Mouse (Mus musculus) limb, embryonic 10.5 days (tissue): ENCODE measurements around the gene Ncs1. TPM values are rescaled to one million over a fixed set of nuclear protein-coding genes. Genes with fewer than 3 reads are reported as not detected.

ENCODE experiments used
- DNase-seq: peaks from one replicate; pipeline ENCODE4 v3.0.0-alpha.2; 2017; ENCODE audit warnings: low spot score
- H3K27ac ChIP-seq: fragments of 300-500 bp; sonication (generic); 2 replicates; pipeline ENCODE4 v1.5.1; 2016; ENCODE audit warnings: mild to moderate bottlenecking
- H3K27me3 ChIP-seq: fragments of 300-500 bp; sonication (generic); 2 replicates; pipeline ENCODE4 v1.6.1; 2016; ENCODE audit warnings: low read depth, mild to moderate bottlenecking; ENCODE audit not compliant: poor library complexity, severe bottlenecking
- H3K36me3 ChIP-seq: fragments of 300-500 bp; sonication (generic); 2 replicates; pipeline ENCODE4 v1.6.1; 2016; ENCODE audit warnings: mild to moderate bottlenecking, moderate library complexity
- H3K4me1 ChIP-seq: fragments of 300-500 bp; sonication (generic); 2 replicates; pipeline ENCODE4 v1.6.1; 2016
- H3K4me3 ChIP-seq: fragments of 300-500 bp; sonication (generic); 2 replicates; pipeline ENCODE4 v1.5.1; 2016; ENCODE audit warnings: mild to moderate bottlenecking, moderate library complexity
- H3K9me3 ChIP-seq: fragments of 300-500 bp; sonication (generic); replicated peaks from 2 replicates; pipeline ENCODE4 v1.6.1; 2016; ENCODE audit warnings: mild to moderate bottlenecking
- WGBS: fragments of 180-500 bp; shearing (Covaris S2); methylation state at CpG from one replicate; pipeline ENCODE4 v1.1.7; 2016; 5-methylcytosine and 5-hydroxymethylcytosine counted together
- polyA plus RNA-seq: library from polyadenylated mRNA; unstranded; fragments of >200 nt; fragmentation: Nextera tagmentation; extraction: Ambion mirVana; gene quantifications from 2 replicates; pipeline ENCODE4 v1.2.1, GENCODE M21; 2016

The Ncs1 gene
- 57.5 and 62.0 TPM in 2 replicates for polyA plus RNA-seq

DNA sequence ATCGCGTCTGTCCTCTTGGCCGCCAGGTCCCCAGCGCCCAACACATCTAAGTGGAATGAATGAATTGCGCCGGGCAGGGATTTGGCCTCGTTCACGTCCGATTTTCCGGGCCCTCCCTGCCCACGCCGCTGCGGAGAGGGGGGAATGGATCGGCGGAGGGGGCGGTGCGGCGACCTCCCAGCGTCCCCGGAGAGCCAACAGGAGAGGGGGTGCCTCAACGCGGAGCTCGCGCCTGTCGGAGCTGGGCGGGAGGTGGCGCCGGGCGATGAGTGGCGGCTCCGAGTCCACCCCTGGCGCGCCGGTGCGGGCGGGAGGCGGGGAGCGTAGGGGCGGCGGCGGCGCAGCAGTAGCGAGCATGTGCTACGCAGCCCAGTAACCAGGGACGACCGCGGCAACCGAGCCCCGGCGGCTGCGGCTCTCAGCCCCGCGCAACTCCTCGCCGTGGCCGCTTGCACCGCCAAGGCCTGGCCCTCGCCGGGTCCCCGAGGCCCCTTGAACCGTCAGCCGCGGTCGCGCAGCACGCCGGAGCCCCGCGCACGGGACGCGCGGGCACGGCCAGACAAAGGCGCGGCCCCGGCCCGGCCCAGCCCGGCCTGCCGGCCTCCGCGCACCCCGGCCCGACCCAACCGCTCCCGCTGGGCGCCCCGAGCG, at the start of gene Ncs1:
TSS of gene Ncs1 (plus strand) at position 333 of the 651 bp plus-strand sequence.
- Histone ChIP-seq H3K27me3 (peaks cover 43% of the 10 kb centered on the region), H3K9me3 (no peaks in the 10 kb centered on the region), H3K36me3 (peaks cover 32% of the 10 kb centered on the region), H3K4me1 (peaks cover 52% of the 10 kb centered on the region), H3K4me3 (peak within 1 kb of the TSS; percentile 92), H3K27ac (peak within 1 kb of the TSS; percentile 98)
- peak; percentile 82 for DNase-seq
- under 1% methylated on average over 89 of the region's 89 CpGs for whole genome bisulfite sequencing

DNA sequence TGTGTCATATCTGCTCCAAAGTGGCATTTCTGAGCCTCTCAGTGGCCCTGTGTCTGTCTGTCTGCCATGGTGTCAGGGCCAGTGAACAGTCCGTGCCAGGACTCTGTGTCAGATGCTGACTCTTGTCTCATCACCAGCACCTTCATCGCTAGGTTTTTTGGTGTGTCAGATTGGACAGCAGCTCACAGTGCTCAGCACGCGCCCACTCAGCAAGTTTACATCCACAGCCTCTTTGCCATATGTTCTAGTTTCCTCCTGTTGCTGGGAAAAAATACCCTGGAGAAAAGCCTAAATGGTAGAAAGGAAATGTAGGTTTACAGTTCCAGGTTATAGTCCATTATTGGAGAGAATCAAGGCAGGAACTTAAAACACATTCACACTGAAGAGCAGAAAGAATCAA, 47.0 kb upstream of the Ncs1 start:
- H3K27me3 ChIP-seq, result no peaks in the 10 kb centered on the region
- 95% methylated on average over 4 of the region's 4 CpGs for WGBS
- DNase-seq, result no peak
- no peaks in the 10 kb centered on the region for H3K9me3 ChIP-seq
- peaks cover 58% of the 10 kb centered on the region for H3K36me3 ChIP-seq
- peaks cover 19% of the 10 kb centered on the region for H3K4me1 ChIP-seq
- H3K4me3 ChIP-seq, result no peak overlapping the region
- no peak overlapping the region for H3K27ac ChIP-seq

DNA sequence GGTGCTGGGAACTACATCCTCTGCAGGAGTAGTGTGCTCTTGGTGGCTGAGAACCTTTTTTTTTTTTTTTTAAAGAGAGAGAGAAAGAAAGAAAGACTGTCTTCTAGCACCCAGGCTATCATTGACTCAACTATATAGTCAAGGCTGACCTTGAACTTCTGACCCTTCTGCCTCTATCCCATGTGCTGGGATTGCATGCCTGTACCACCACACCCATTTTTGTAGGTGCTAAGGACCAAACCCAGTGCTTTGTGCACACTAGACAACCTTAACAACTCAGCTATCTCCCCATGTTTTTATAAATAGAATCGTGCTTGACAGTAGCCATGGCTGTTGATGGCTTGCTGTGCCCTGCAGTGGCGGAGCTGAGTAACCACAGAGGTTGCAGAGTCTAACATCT, 45.6 kb upstream of the Ncs1 start:
- Histone ChIP-seq H3K36me3 (peaks cover 56% of the 10 kb centered on the region), H3K4me1 (peaks cover 19% of the 10 kb centered on the region)
- 88% methylated on average over 2 of the region's 2 CpGs for WGBS

DNA sequence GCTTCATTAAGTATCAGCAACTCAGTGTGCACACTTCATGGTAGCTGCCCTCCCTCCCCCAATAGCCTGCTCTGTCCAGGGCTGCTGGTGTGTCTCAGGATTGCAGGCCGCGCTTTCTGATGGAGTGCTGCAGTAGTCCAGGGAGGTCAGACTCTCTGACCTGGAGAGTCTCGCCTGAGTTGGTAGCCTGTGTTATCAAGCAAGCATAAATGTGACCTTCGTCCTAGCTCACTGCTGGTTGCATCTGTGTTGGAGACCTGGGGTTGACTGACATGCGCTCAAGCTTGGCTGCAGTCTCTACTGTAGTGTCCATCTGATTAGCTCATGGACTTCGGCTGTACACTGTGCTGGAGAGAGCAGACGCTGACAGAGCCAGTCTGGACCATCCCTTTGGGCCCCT, 43.8 kb upstream of the Ncs1 start:
- H3K36me3 ChIP-seq, result peaks cover 41% of the 10 kb centered on the region
- H3K9me3 ChIP-seq, result no peaks in the 10 kb centered on the region
- no peaks in the 10 kb centered on the region for H3K27me3 ChIP-seq
- 67% methylated on average over 7 of the region's 7 CpGs for WGBS
- no peak overlapping the region for H3K27ac ChIP-seq
- DNase-seq, result no peak
- H3K4me3 ChIP-seq, result no peak overlapping the region
- H3K4me1 ChIP-seq, result peaks cover 36% of the 10 kb centered on the region

More for the DNA sequence above, 45.6 kb upstream of the Ncs1 start:
- H3K4me3 ChIP-seq, result no peak overlapping the region
- no peaks in the 10 kb centered on the region for H3K27me3 ChIP-seq
- no peak for DNase-seq
- no peak overlapping the region for H3K27ac ChIP-seq
- no peaks in the 10 kb centered on the region for H3K9me3 ChIP-seq

DNA sequence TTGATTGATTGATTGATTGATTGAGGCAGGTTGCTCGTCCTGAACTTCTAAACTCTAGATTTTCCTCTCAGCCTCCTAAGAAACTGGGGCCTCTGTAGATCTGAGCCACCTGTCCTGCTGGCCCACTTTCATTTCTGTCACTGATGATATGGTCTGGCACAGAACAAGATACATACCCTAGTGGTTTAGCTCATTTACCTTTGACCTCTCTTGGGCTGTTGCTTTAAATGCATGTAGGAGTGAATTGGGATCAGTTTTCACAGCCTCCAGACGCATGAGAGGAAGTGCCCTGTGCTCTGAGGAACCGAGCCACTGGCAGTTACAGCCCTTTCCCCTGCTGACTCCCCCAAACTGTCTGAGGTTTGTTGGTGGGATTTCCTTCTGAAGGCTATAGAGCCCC, 43.3 kb upstream of the Ncs1 start:
- Histone ChIP-seq H3K4me1 (peaks cover 41% of the 10 kb centered on the region), H3K36me3 (peaks cover 42% of the 10 kb centered on the region), H3K27ac (peak overlapping the region; percentile 37), H3K9me3 (no peaks in the 10 kb centered on the region), H3K4me3 (no peak overlapping the region), H3K27me3 (no peaks in the 10 kb centered on the region)
- DNase-seq, result no peak
- 17% methylated on average over 3 of the region's 3 CpGs for whole genome bisulfite sequencing

DNA sequence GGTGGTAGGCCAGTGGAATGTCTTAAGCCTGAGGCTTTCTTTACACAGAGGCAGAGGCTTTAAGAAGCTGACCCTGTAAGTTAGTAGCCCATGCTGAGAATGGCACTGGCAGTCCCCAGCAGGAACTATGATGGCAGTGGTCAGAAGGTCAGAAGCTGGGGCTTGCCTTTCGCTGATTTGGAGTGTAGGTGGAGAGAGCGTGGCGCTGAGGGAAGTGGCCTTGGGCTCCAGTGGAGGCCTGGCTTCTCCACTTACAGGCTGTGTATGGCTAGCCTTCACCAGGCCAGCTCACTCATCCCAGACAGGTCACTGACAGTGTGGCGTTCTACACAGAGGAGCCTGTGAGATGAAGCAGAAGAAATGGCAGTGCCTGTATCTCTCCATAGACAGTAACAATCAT, 42.7 kb upstream of the Ncs1 start:
- DNase-seq, result no peak
- H3K27ac ChIP-seq, result peak overlapping the region; percentile 37
- H3K9me3 ChIP-seq, result no peaks in the 10 kb centered on the region
- no peaks in the 10 kb centered on the region for H3K27me3 ChIP-seq
- H3K36me3 ChIP-seq, result peaks cover 42% of the 10 kb centered on the region
- peaks cover 42% of the 10 kb centered on the region for H3K4me1 ChIP-seq
- 86% methylated on average over 4 of the region's 4 CpGs for WGBS
- no peak overlapping the region for H3K4me3 ChIP-seq

DNA sequence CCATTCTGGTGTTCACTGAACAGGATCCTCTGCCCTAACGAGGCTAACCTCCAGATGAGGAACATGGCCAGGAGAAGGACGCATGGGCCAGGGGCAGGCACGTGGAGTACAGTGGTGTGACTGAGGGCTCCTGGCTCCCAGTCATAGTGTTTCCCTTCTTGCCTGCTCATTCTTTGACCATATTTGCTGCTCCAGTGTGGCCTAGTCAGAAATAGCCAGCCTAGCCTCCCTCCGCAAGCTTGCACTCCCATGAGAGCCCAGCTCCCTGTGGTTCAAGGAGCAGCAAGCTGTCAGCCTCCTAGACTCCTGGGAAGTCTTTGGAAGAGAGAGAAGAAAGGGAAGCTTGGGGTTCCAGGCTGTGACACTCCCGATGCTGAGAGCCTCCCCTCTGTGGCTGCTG, 40.9 kb upstream of the Ncs1 start:
- peaks cover 42% of the 10 kb centered on the region for H3K4me1 ChIP-seq
- no peak for DNase-seq
- WGBS, result 83% methylated on average over 5 of the region's 5 CpGs
- no peaks in the 10 kb centered on the region for H3K9me3 ChIP-seq
- H3K27me3 ChIP-seq, result no peaks in the 10 kb centered on the region
- peaks cover 41% of the 10 kb centered on the region for H3K36me3 ChIP-seq
- no peak overlapping the region for H3K4me3 ChIP-seq
- H3K27ac ChIP-seq, result no peak overlapping the region

DNA sequence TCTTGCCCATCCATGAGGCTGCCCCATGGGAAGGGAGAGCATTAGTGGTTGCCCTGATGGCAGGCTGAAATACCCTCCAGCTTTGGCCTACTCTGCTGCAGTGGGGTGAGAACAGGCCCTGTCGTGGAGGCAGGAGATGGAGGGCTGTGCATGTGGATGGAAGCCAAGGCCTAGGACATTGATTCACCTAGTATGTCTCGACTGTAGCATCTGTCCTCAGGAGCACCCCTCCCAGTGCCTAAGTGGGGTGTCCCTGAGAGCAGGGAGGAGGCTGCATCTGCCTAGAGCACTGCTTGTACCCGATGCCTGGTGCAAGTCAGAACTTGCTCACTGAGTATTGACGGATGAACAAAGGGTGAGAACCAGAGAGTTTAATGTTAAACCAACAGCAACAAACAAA, 39.4 kb upstream of the Ncs1 start:
- Histone ChIP-seq H3K36me3 (peaks cover 51% of the 10 kb centered on the region), H3K9me3 (no peaks in the 10 kb centered on the region)

GRCm38 (mm10) chr2:31206882-31207281, 38.7 kb upstream of the Ncs1 start:
- Histone ChIP-seq H3K36me3 (peaks cover 55% of the 10 kb centered on the region), H3K4me1 (peaks cover 36% of the 10 kb centered on the region), H3K9me3 (no peaks in the 10 kb centered on the region), H3K4me3 (no peak overlapping the region), H3K27me3 (no peaks in the 10 kb centered on the region), H3K27ac (no peak overlapping the region)
- WGBS, result 44% methylated on average over 8 of the region's 8 CpGs
- no peak for DNase-seq

More for the DNA sequence above, 39.4 kb upstream of the Ncs1 start:
- no peaks in the 10 kb centered on the region for H3K27me3 ChIP-seq
- H3K27ac ChIP-seq, result peak overlapping the region; percentile 50; the same call in 1 of the 2 replicates
- peaks cover 42% of the 10 kb centered on the region for H3K4me1 ChIP-seq
- 86% methylated on average over 4 of the region's 4 CpGs for WGBS
- no peak overlapping the region for H3K4me3 ChIP-seq
- no peak for DNase-seq

DNA sequence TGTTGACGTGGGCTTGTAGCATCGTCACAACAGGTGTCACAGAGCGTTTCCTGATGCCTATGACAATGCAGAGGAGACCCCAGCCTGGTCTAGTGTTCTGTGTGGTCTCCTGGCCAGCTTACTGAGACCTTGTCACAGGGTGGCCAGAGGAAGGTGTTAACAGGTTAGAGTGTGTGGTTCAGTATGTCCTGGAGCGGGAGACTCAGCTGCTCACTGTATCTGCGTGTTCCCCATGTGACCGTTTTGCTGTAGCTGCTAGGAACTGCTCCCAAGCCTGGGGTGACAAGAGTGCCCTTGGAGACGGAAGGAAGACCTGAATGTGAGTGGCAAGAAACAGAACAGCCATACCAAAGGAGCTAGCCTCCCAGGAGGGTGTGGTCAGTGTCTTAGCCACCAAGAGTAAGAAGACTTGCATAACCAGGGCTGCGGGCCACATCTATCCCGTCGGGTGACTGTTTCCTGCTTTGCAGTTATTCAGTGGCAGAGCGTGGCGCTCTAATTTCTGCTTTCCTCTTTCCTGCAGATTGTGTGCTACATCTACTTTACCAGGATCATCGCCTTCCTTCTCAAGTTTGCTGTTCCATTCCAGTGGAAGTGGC, 37.0 kb upstream of the Ncs1 start:
- 93% methylated on average over 13 of the region's 13 CpGs for WGBS
- Histone ChIP-seq H3K4me3 (no peak overlapping the region), H3K36me3 (peaks cover 69% of the 10 kb centered on the region), H3K27ac (no peak overlapping the region), H3K27me3 (no peaks in the 10 kb centered on the region), H3K9me3 (no peaks in the 10 kb centered on the region), H3K4me1 (peaks cover 23% of the 10 kb centered on the region)
- DNase-seq, result no peak

DNA sequence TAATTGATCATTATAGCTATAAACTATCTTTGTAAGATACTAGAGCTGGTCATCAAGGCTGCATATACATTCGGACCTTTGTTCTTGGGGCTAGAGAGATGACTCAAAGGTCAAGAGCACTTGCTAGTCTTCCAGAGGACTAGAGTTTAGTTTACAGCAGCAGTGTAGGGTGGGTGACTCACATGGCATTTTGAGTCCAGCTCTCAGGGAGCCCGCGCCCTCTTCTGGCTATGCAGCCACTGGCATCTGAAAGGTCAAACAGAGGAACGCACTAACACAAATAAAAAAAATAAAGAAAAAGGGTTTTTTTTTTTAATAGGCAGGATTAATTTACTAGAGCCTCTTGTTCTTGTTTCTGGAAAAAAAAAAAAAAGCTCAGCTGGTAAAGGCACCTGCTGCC, 36.1 kb upstream of the Ncs1 start:
- H3K27ac ChIP-seq, result no peak overlapping the region
- no peaks in the 10 kb centered on the region for H3K27me3 ChIP-seq
- no peak for DNase-seq
- 88% methylated on average over 4 of the region's 4 CpGs for WGBS
- H3K9me3 ChIP-seq, result no peaks in the 10 kb centered on the region
- H3K4me1 ChIP-seq, result peaks cover 23% of the 10 kb centered on the region
- H3K4me3 ChIP-seq, result no peak overlapping the region
- peaks cover 72% of the 10 kb centered on the region for H3K36me3 ChIP-seq

GRCm38 (mm10) chr2:31210144-31210847, 35.3 kb upstream of the Ncs1 start:
- no peaks in the 10 kb centered on the region for H3K9me3 ChIP-seq
- H3K36me3 ChIP-seq, result peaks cover 76% of the 10 kb centered on the region
- no peak overlapping the region for H3K27ac ChIP-seq
- no peak for DNase-seq
- H3K27me3 ChIP-seq, result no peaks in the 10 kb centered on the region
- WGBS, result 79% methylated on average over 11 of the region's 11 CpGs
- H3K4me1 ChIP-seq, result peaks cover 22% of the 10 kb centered on the region
- no peak overlapping the region for H3K4me3 ChIP-seq

GRCm38 (mm10) chr2:31211204-31211603, 34.4 kb upstream of the Ncs1 start:
- H3K4me1 ChIP-seq, result peaks cover 13% of the 10 kb centered on the region
- WGBS, result 61% methylated on average over 3 of the region's 3 CpGs
- no peak for DNase-seq
- H3K36me3 ChIP-seq, result peaks cover 84% of the 10 kb centered on the region
- H3K9me3 ChIP-seq, result no peaks in the 10 kb centered on the region
- H3K27ac ChIP-seq, result no peak overlapping the region
- H3K4me3 ChIP-seq, result no peak overlapping the region
- no peaks in the 10 kb centered on the region for H3K27me3 ChIP-seq
